Mouse (Mus musculus): ENCODE data around the gene Crim1. TPM values are rescaled to one million over a fixed set of nuclear protein-coding genes. Genes with fewer than 3 reads are reported as not detected.

Crim1 gene
- polyA plus RNA-seq, 1 experiment from 2014 or later = 7.2 TPM

- Histone ChIP-seq H3K27ac (replicated peaks; ENCODE audit: low read depth, low read length) (no peak overlapping the region), H3K9ac (ENCODE audit: low read depth, low read length) (no peak overlapping the region), H3K4me1 (ENCODE audit: control insufficient read depth, insufficient read depth, low read length) (no peaks in the 10 kb centered on the region), H3K27me3 (replicated peaks; ENCODE audit: control insufficient read depth, insufficient read depth, low read length) (no peaks in the 10 kb centered on the region), H3K4me2 (ENCODE audit: low read depth, low read length) (no peak overlapping the region), H3K4me3 (ENCODE audit: low read depth, low read length) (no peak overlapping the region), H3K9me3 (ENCODE audit: control insufficient read depth, low read length) (no peaks in the 10 kb centered on the region), H3K36me3 (ENCODE audit: control insufficient read depth, insufficient read depth, low read length) (peaks cover 5% of the 10 kb centered on the region; the same call in 1 of the 2 replicates)
- ATAC-seq (ENCODE audit: low read depth) = no peak
- DNase-seq (ENCODE audit: low spot score) = no peak
- 85% methylated on average over 6 of the region's 6 CpGs for WGBS
These were observed 33.8 kb downstream of the Crim1 start for GRCm38 (mm10) chr17:78233873-78234272.

GRCm38 (mm10) chr17:78236126-78236525 is 36.1 kb downstream of the Crim1 start:
- no peak for ATAC-seq (ENCODE audit: low read depth)
- WGBS = 92% methylated on average over 12 of the region's 12 CpGs
- no peak overlapping the region for H3K4me2 ChIP-seq (ENCODE audit: low read depth, low read length)
- peaks cover 11% of the 10 kb centered on the region; the same call in 1 of the 2 replicates for H3K36me3 ChIP-seq (ENCODE audit: control insufficient read depth, insufficient read depth, low read length)
- no peak overlapping the region for H3K9ac ChIP-seq (ENCODE audit: low read depth, low read length)
- H3K27me3 ChIP-seq (replicated peaks; ENCODE audit: control insufficient read depth, insufficient read depth, low read length) = no peaks in the 10 kb centered on the region
- no peak for DNase-seq (ENCODE audit: low spot score)
- H3K27ac ChIP-seq (replicated peaks; ENCODE audit: low read depth, low read length) = no peak overlapping the region
- no peak overlapping the region for H3K4me3 ChIP-seq (ENCODE audit: low read depth, low read length)
- no peaks in the 10 kb centered on the region for H3K4me1 ChIP-seq (ENCODE audit: control insufficient read depth, insufficient read depth, low read length)
- no peaks in the 10 kb centered on the region for H3K9me3 ChIP-seq (ENCODE audit: control insufficient read depth, low read length)

- H3K36me3 ChIP-seq (ENCODE audit: control insufficient read depth, insufficient read depth, low read length) = peaks cover 11% of the 10 kb centered on the region; the same call in 1 of the 2 replicates
- no peak overlapping the region for H3K27ac ChIP-seq (replicated peaks; ENCODE audit: low read depth, low read length)
- no peaks in the 10 kb centered on the region for H3K9me3 ChIP-seq (ENCODE audit: control insufficient read depth, low read length)
- ATAC-seq (ENCODE audit: low read depth) (no peak), DNase-seq (ENCODE audit: low spot score) (no peak)
- H3K9ac ChIP-seq (ENCODE audit: low read depth, low read length) = no peak overlapping the region
- no peak overlapping the region for H3K4me2 ChIP-seq (ENCODE audit: low read depth, low read length)
- H3K4me1 ChIP-seq (ENCODE audit: control insufficient read depth, insufficient read depth, low read length) = no peaks in the 10 kb centered on the region
- 90% methylated on average over 13 of the region's 13 CpGs for WGBS
- no peak overlapping the region for H3K4me3 ChIP-seq (ENCODE audit: low read depth, low read length)
- H3K27me3 ChIP-seq (replicated peaks; ENCODE audit: control insufficient read depth, insufficient read depth, low read length) = no peaks in the 10 kb centered on the region
These were observed 37.9 kb downstream of the Crim1 start for GRCm38 (mm10) chr17:78237954-78238353.

GRCm38 (mm10) chr17:78240161-78240560 is 40.1 kb downstream of the Crim1 start:
- H3K4me3 ChIP-seq (ENCODE audit: low read depth, low read length) = no peak overlapping the region
- no peaks in the 10 kb centered on the region for H3K27me3 ChIP-seq (replicated peaks; ENCODE audit: control insufficient read depth, insufficient read depth, low read length)
- ATAC-seq (ENCODE audit: low read depth) (no peak), DNase-seq (ENCODE audit: low spot score) (no peak)
- H3K9ac ChIP-seq (ENCODE audit: low read depth, low read length) = no peak overlapping the region
- peaks cover 3% of the 10 kb centered on the region; the same call in 1 of the 2 replicates for H3K4me1 ChIP-seq (ENCODE audit: control insufficient read depth, insufficient read depth, low read length)
- H3K27ac ChIP-seq (replicated peaks; ENCODE audit: low read depth, low read length) = no peak overlapping the region
- no peaks in the 10 kb centered on the region for H3K9me3 ChIP-seq (ENCODE audit: control insufficient read depth, low read length)
- 71% methylated on average over 4 of the region's 4 CpGs for WGBS
- peaks cover 11% of the 10 kb centered on the region; the same call in 1 of the 2 replicates for H3K36me3 ChIP-seq (ENCODE audit: control insufficient read depth, insufficient read depth, low read length)
- no peak overlapping the region for H3K4me2 ChIP-seq (ENCODE audit: low read depth, low read length)

- Histone ChIP-seq H3K36me3 (ENCODE audit: control insufficient read depth, insufficient read depth, low read length) (peaks cover 11% of the 10 kb centered on the region; the same call in 1 of the 2 replicates), H3K4me1 (ENCODE audit: control insufficient read depth, insufficient read depth, low read length) (peaks cover 3% of the 10 kb centered on the region; the same call in 1 of the 2 replicates), H3K27me3 (replicated peaks; ENCODE audit: control insufficient read depth, insufficient read depth, low read length) (no peaks in the 10 kb centered on the region), H3K4me3 (ENCODE audit: low read depth, low read length) (no peak overlapping the region), H3K27ac (replicated peaks; ENCODE audit: low read depth, low read length) (no peak overlapping the region), H3K9me3 (ENCODE audit: control insufficient read depth, low read length) (no peaks in the 10 kb centered on the region), H3K9ac (ENCODE audit: low read depth, low read length) (no peak overlapping the region), H3K4me2 (ENCODE audit: low read depth, low read length) (no peak overlapping the region)
- no peak for DNase-seq (ENCODE audit: low spot score)
- 62% methylated on average over 7 of the region's 7 CpGs for WGBS
- no peak for ATAC-seq (ENCODE audit: low read depth)
These were observed 41.2 kb downstream of the Crim1 start for GRCm38 (mm10) chr17:78241238-78241637.

- no peak overlapping the region for H3K4me2 ChIP-seq (ENCODE audit: low read depth, low read length)
- H3K9ac ChIP-seq (ENCODE audit: low read depth, low read length) = no peak overlapping the region
- H3K9me3 ChIP-seq (ENCODE audit: control insufficient read depth, low read length) = no peaks in the 10 kb centered on the region
- no peak for ATAC-seq (ENCODE audit: low read depth)
- no peaks in the 10 kb centered on the region for H3K27me3 ChIP-seq (replicated peaks; ENCODE audit: control insufficient read depth, insufficient read depth, low read length)
- 62% methylated on average over 6 of the region's 6 CpGs for WGBS
- no peak for DNase-seq (ENCODE audit: low spot score)
- peaks cover 18% of the 10 kb centered on the region for H3K4me1 ChIP-seq (ENCODE audit: control insufficient read depth, insufficient read depth, low read length)
- no peak overlapping the region for H3K4me3 ChIP-seq (ENCODE audit: low read depth, low read length)
- H3K27ac ChIP-seq (replicated peaks; ENCODE audit: low read depth, low read length) = no peak overlapping the region
- no peaks in the 10 kb centered on the region for H3K36me3 ChIP-seq (ENCODE audit: control insufficient read depth, insufficient read depth, low read length)
These were observed 44.7 kb downstream of the Crim1 start for GRCm38 (mm10) chr17:78244752-78245151.

- WGBS = 53% methylated on average over 4 of the region's 4 CpGs
- Histone ChIP-seq H3K27ac (replicated peaks; ENCODE audit: low read depth, low read length) (no peak overlapping the region), H3K4me3 (ENCODE audit: low read depth, low read length) (no peak overlapping the region), H3K4me2 (ENCODE audit: low read depth, low read length) (no peak overlapping the region), H3K27me3 (replicated peaks; ENCODE audit: control insufficient read depth, insufficient read depth, low read length) (no peaks in the 10 kb centered on the region), H3K9ac (ENCODE audit: low read depth, low read length) (no peak overlapping the region), H3K36me3 (ENCODE audit: control insufficient read depth, insufficient read depth, low read length) (no peaks in the 10 kb centered on the region), H3K9me3 (ENCODE audit: control insufficient read depth, low read length) (no peaks in the 10 kb centered on the region), H3K4me1 (ENCODE audit: control insufficient read depth, insufficient read depth, low read length) (peaks cover 22% of the 10 kb centered on the region)
- ATAC-seq (ENCODE audit: low read depth) (no peak), DNase-seq (ENCODE audit: low spot score) (no peak)
These were observed 45.4 kb downstream of the Crim1 start for GRCm38 (mm10) chr17:78245444-78245843.

- no peaks in the 10 kb centered on the region for H3K36me3 ChIP-seq (ENCODE audit: control insufficient read depth, insufficient read depth, low read length)
- H3K9ac ChIP-seq (ENCODE audit: low read depth, low read length) = no peak overlapping the region
- no peak for ATAC-seq (ENCODE audit: low read depth)
- no peaks in the 10 kb centered on the region for H3K9me3 ChIP-seq (ENCODE audit: control insufficient read depth, low read length)
- H3K4me3 ChIP-seq (ENCODE audit: low read depth, low read length) = no peak overlapping the region
- H3K27ac ChIP-seq (replicated peaks; ENCODE audit: low read depth, low read length) = no peak overlapping the region
- no peak for DNase-seq (ENCODE audit: low spot score)
- no peaks in the 10 kb centered on the region for H3K27me3 ChIP-seq (replicated peaks; ENCODE audit: control insufficient read depth, insufficient read depth, low read length)
- 65% methylated on average over 11 of the region's 11 CpGs for WGBS
- no peak overlapping the region for H3K4me2 ChIP-seq (ENCODE audit: low read depth, low read length)
- peaks cover 27% of the 10 kb centered on the region for H3K4me1 ChIP-seq (ENCODE audit: control insufficient read depth, insufficient read depth, low read length)
These were observed 46.8 kb downstream of the Crim1 start for GRCm38 (mm10) chr17:78246634-78247383.

- Histone ChIP-seq H3K27ac (replicated peaks; ENCODE audit: low read depth, low read length) (no peak overlapping the region), H3K27me3 (replicated peaks; ENCODE audit: control insufficient read depth, insufficient read depth, low read length) (no peaks in the 10 kb centered on the region), H3K36me3 (ENCODE audit: control insufficient read depth, insufficient read depth, low read length) (no peaks in the 10 kb centered on the region), H3K9me3 (ENCODE audit: control insufficient read depth, low read length) (no peaks in the 10 kb centered on the region), H3K4me2 (ENCODE audit: low read depth, low read length) (no peak overlapping the region), H3K4me3 (ENCODE audit: low read depth, low read length) (no peak overlapping the region), H3K4me1 (ENCODE audit: control insufficient read depth, insufficient read depth, low read length) (peaks cover 29% of the 10 kb centered on the region), H3K9ac (ENCODE audit: low read depth, low read length) (no peak overlapping the region)
- 77% methylated on average over 5 of the region's 5 CpGs for WGBS
- DNase-seq (ENCODE audit: low spot score) (no peak), ATAC-seq (ENCODE audit: low read depth) (no peak)
These were observed 48.1 kb downstream of the Crim1 start for GRCm38 (mm10) chr17:78248197-78248596.

Measured in embryonic facial prominence, embryonic 14.5 days (tissue).